ENCODE assay signal across 13 mouse cellular contexts in the genomic region with DNA sequence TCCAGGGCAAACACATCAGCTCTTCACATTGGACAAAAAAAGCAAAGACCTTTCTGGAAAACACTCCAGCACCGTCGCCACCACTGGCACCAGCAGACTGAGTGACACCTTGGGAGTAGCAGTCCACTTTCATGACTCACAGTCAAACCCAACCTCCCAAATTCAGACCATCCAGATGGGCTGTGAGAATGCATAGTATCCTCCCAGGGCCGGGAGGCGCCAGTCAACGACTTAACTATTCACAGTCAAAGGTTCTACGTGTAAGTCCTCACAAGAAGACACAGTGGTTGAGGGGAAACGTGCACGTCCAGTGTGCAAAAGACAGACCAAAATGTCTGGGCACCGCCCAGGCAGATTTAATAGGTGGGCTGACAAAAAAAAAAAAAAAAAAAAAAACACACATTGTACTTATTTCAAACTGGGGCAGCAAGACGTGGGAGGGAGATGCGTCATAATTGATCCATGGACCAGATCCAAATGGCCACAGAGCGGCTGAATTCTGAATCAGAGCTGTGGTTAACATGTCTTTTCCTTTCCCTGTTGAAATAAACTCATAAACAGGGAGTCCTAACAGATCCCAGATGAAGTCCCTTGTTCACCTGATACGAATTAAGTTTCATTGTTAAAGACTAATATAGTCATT.
"Had no signal": no experiment of that assay in that cellular context is flagged by ENCODE, and none has a peak within 500 bp of the region (broad histone marks: within the 10 kb centered on the region; RNA-seq: fewer than 3 reads in every experiment).

No protein-coding gene starts in this region.

- ATAC-seq: lung, postnatal 0 days; midbrain, embryonic 13.5 days had no signal

- H3K9me3 ChIP-seq: liver, embryonic 15.5 days had no signal

- H3K27me3 ChIP-seq: kidney, embryonic 15.5 days; liver, embryonic 15.5 days; midbrain, embryonic 13.5 days; neural tube, embryonic 12.5 days had no signal

- H3K9ac ChIP-seq: kidney, embryonic 15.5 days; liver, embryonic 15.5 days; midbrain, embryonic 13.5 days; neural tube, embryonic 12.5 days had no signal

- H3K4me3 ChIP-seq: kidney, embryonic 15.5 days; left cerebral cortex, adult 2 months; limb, embryonic 10.5 days; liver, embryonic 15.5 days; midbrain, embryonic 13.5 days; neural tube, embryonic 12.5 days had no signal

- H3K4me2 ChIP-seq: kidney, embryonic 15.5 days; liver, embryonic 11.5 days; liver, embryonic 15.5 days; midbrain, embryonic 13.5 days; neural tube, embryonic 12.5 days had no signal

- DNase-seq: kidney, postnatal 25 days; lung, adult 2 months; lung, postnatal 36 days; thymus, adult 2 months; thymus, postnatal 36 days had no signal

- H3K4me1 ChIP-seq: kidney, embryonic 15.5 days; limb, embryonic 10.5 days; liver, embryonic 15.5 days; neural tube, embryonic 12.5 days had no signal

- H3K27ac ChIP-seq: kidney, embryonic 15.5 days; left cerebral cortex, adult 2 months; limb, embryonic 10.5 days; liver, embryonic 15.5 days; midbrain, embryonic 13.5 days; neural tube, embryonic 12.5 days had no signal

- H3K36me3 ChIP-seq: kidney, embryonic 15.5 days; limb, embryonic 10.5 days; liver, embryonic 15.5 days; midbrain, embryonic 13.5 days; neural tube, embryonic 12.5 days had no signal
